Mouse (Mus musculus) embryonic stem cell, embryonic (primary cell): Measurements from ENCODE around the gene 9230112D13Rik.

Experiments used
- CTCF ChIA-PET, 4 experiments: fragments of 300-600 bp in 2 of 4; fragments of 350-600 bp in 2 of 4; sonication (Branson Sonifier 250); formaldehyde crosslinking; loops; one replicate each; lab custom pipeline; 2022; ENCODE audit warnings: inconsistent platforms in 2 of 4; lab: Charles Lee
- POLR2A ChIA-PET, 4 experiments: fragments of 300-600 bp in 2 of 4; fragments of 350-600 bp in 2 of 4; sonication (Branson Sonifier 250); formaldehyde crosslinking; loops; one replicate each; lab custom pipeline; 2022; ENCODE audit warnings: antibody characterized with exemption in 4 of 4, inconsistent platforms in 1 of 4; lab: Charles Lee

The 9230112D13Rik gene

DNA sequence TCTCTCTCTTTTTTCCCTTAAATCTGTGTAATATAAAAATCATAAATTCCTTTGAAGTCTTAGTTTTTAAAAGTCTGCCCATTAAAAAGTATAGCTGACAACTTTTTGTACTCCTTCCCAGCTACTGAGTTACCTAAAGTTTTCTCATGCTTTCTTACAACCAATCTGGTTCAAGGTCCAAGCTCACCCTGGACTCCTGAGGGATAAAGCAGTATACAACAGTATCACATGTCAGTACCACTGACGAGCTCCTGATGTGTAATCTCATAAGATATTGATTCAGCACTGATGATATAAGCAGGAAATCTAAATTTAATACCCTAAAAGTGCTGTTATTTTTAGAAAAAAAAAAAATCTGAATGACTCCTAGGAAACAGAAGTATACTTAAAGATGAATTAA is 31.6 kb downstream of the 9230112D13Rik start:
- ChIA-PET CTCF (interaction anchor here in 1 of 4 experiments (1.1 kb wide), 1 partner anchor 10 kb away, joined by 5 read pairs; no protein-coding TSS in a partner anchor), POLR2A (interaction anchor here in 2 of 4 experiments (0.8 to 2.9 kb wide), 7 partner anchors 10 to 57 kb away, joined by 4 to 10 read pairs (median 4); partner anchors contain the start of gene Bmpr1a (in 1 of the 2))

DNA sequence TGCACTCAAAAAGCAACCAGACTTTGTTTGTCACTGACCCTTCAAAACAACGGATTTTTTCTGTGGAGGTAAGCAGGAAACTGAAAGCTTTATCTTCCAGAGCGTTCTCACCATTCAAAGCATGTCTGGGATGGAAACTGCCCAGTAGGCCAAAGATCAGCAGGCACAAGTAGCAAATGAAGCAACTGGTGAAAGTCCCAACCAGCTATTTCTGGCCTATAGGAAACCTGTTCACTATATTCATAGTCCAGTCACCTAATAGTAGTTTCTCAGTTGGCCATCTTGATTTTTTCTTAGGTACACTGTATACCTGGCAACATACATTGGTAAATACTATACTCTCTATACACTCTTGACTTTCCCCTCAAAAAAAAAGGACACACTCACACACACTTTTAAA is 32.7 kb downstream of the 9230112D13Rik start:
- ChIA-PET POLR2A (interaction anchor here (0.6 to 2.9 kb wide), 13 partner anchors 8 to 674 kb away, joined by 3 to 10 read pairs (median 4); partner anchors contain the start of gene Bmpr1a (in 1 of the 4)), CTCF (interaction anchor here in 1 of 4 experiments (0.6 kb wide), 1 partner anchor 11 kb away, joined by 5 read pairs; no protein-coding TSS in a partner anchor)

DNA sequence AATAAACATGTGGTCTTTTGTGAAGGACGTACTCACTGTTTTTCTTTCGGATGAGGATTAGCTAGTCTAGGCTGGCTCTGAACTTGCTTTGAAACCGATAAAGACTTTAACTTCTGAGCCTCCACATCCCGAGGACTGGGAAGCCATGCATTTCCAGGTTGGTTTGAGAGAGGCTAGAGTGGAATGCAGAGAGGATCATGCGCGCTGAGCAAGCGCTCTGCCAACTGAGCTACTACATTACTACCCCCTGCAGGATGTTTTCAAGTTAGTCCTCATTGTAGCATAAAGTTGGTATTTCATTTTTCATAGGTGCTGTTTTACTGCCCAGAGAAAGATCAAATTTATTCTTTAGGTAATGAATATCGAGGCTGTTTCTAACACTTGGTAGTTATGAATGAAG is 36.4 kb downstream of the 9230112D13Rik start:
- CTCF ChIA-PET = no interaction called here

DNA sequence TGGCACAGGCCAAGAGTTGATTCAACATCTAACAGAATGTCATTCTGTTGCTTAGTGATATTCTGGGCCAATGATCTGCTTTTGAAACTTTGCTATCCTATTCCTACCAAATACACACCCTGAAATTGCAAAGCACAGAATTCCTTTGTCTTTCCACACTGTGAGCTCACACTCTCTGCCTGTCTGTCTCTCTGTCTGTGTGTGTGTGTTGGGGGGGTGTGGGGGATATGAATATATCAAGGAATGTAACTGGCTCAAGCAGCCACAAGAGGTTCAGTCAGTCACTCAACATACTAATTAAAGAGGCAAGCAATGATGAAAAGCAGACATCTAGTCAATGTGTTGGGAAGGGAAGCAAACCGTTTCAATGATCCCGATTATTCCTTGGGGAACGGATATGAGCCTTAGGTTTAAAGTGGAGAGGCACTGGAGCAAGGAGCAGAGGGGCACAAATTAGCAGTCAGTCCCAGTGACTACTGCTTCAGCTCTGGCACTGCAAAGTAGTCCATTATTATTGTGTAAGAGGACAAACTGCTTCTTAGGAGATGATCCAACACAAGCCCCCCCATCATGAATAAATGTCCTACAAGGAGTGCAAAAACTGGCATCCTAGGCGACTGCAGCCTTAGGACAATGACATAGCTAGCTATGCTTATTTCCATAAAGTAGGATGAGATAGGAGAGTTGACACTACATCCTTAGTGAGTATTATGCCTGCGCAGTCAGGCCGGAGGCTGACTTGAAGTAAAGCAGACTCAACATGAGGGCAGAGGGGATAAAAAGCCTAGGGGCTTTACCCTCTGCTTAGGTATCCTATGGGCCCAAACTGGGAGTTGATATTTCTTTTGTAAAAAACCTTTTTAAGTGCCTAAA is 38.9 kb downstream of the 9230112D13Rik start:
- ChIA-PET CTCF (interaction anchor here in 2 of 4 experiments (0.6 to 1.7 kb wide), 2 partner anchors 65 to 133 kb away, joined by 3 read pairs; no protein-coding TSS in a partner anchor), POLR2A (interaction anchor here in 2 of 4 experiments (1.2 to 1.9 kb wide), 4 partner anchors 18 to 64 kb away, joined by 3 to 6 read pairs (median 4); no protein-coding TSS in a partner anchor)

More for the DNA sequence above, 36.4 kb downstream of the 9230112D13Rik start:
- POLR2A ChIA-PET = interaction anchor here in 3 of 4 experiments (0.7 to 3.7 kb wide), 9 partner anchors 8 to 69 kb away, joined by 3 to 13 read pairs (median 3); partner anchors contain the start of gene Bmpr1a (in 1 of the 3)

DNA sequence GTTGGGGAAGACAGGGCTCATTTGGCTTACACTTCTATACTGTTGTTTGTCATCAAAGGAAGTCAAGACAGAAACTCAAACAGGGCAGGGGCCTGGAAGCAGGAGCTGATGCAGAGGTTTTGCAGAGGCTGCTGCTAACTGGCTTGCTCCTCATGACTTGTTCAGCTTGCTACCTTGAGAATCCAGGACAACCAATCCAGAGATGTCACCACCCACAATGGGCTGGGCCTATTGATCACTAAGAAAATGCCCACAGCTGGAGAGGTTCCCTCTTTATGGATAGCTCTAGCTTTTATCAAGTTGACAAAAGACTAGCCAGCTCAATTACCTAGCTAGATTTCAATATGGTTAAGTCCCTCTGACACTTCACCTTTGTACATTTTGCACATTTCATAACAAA is 51.0 kb downstream of the 9230112D13Rik start:
- POLR2A ChIA-PET = interaction anchor here in 3 of 4 experiments (0.5 to 4.8 kb wide), 18 partner anchors 11 to 283 kb away, joined by 3 to 56 read pairs (median 5); partner anchors contain the start of genes 9230112D13Rik (in 1 of the 3) and Fam25c (in 1 of the 3)
- CTCF ChIA-PET = interaction anchor here in 2 of 4 experiments (0.5 to 1.0 kb wide), 4 partner anchors 12 to 1162 kb away, joined by 4 to 13 read pairs (median 6); no protein-coding TSS in a partner anchor

DNA sequence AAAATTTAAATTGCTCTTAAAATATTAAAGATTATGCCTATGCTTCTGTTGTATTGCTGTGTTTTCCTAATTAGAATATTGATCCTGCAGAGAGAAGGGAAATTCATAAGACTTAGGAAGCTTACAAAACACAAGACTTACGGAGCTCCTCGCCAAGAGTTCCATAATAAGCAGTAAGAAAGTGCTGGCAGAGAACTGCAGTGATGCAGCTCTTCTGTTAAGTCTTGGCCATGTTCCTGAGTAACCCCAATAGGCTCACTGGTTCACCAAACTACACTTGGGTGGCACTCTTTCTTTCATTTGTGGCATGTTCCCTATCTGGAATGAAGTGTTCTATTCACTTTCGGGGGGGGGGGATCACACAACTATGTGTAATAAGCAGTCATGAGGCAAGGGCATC is 56.3 kb downstream of the 9230112D13Rik start:
- POLR2A ChIA-PET = interaction anchor here in 2 of 4 experiments (0.6 to 2.0 kb wide), 9 partner anchors 10 to 98 kb away, joined by 3 to 8 read pairs (median 3); no protein-coding TSS in a partner anchor
- CTCF ChIA-PET = interaction anchor here in 1 of 4 experiments (0.8 kb wide), 1 partner anchor 155 kb away, joined by 7 read pairs; no protein-coding TSS in a partner anchor
